Mouse (Mus musculus) lung, embryonic 14.5 days (tissue): Measurements from ENCODE around the gene Ptma. TPM values are rescaled to one million over a fixed set of nuclear protein-coding genes. Genes with fewer than 3 reads are reported as not detected.

Experiments used
- ATAC-seq: fragments of 200-750 bp; cut with Nextera tagmentation; 2 replicates; pipeline ENCODE4 v1.8.0; 2017; ENCODE audit warnings: mild to moderate bottlenecking, moderate TSS enrichment, moderate library complexity; ENCODE audit not compliant: insufficient read depth
- DNase-seq: peaks from one replicate; pipeline ENCODE4 v3.0.0-alpha.2; 2015
- H3K27ac ChIP-seq: fragments of 300-500 bp; sonication (generic); 2 replicates; pipeline ENCODE4 v1.5.1; 2014; ENCODE audit warnings: low read depth, mild to moderate bottlenecking, moderate library complexity
- H3K27me3 ChIP-seq: fragments of 300-500 bp; sonication (generic); 2 replicates; pipeline ENCODE4 v1.6.1; 2014; ENCODE audit warnings: low read length, control low read depth; ENCODE audit not compliant: insufficient read depth
- H3K36me3 ChIP-seq: fragments of 300-500 bp; sonication (generic); 2 replicates; pipeline ENCODE4 v1.6.1; 2014; ENCODE audit warnings: control low read depth; ENCODE audit not compliant: insufficient read depth
- H3K4me1 ChIP-seq: fragments of 300-500 bp; sonication (generic); 2 replicates; pipeline ENCODE4 v1.6.1; 2014; ENCODE audit warnings: antibody characterized with exemption, control low read depth; ENCODE audit not compliant: insufficient read depth
- H3K4me2 ChIP-seq: fragments of 300-500 bp; sonication (generic); 2 replicates; pipeline ENCODE4 v1.6.1; 2014; ENCODE audit warnings: mild to moderate bottlenecking
- H3K4me3 ChIP-seq: fragments of 300-500 bp; sonication (generic); 2 replicates; pipeline ENCODE4 v1.5.1; 2014; ENCODE audit warnings: low read depth, low read length
- H3K9ac ChIP-seq: fragments of 300-500 bp; sonication (generic); 2 replicates; pipeline ENCODE4 v1.6.1; 2014
- H3K9me3 ChIP-seq: fragments of 300-500 bp; sonication (generic); 2 replicates; pipeline ENCODE4 v1.6.1; 2016; ENCODE audit warnings: low read depth, low read length, control low read depth
- CTCF ChIP-seq: IDR thresholded peaks from 2 replicates; pipeline ENCODE4 v1.5.1; 2016; ENCODE audit warnings: antibody characterized with exemption, low read depth
- WGBS: fragments of 180-500 bp; shearing (Covaris S2); extraction: QIAGEN DNeasy Blood & Tissue Kit; methylation state at CpG from one replicate; pipeline ENCODE4 v1.1.7; 2014; 5-methylcytosine and 5-hydroxymethylcytosine counted together
- polyA plus RNA-seq: library from polyadenylated mRNA; unstranded; fragments of >200 nt; fragmentation: Nextera tagmentation; extraction: Ambion mirVana; gene quantifications from 2 replicates; pipeline ENCODE4 v1.2.1, GENCODE M21; 2014

Ptma gene
- polyA plus RNA-seq, 1 experiment from 2014 or later = 3,547 TPM

GRCm38 (mm10) chr1:86496340-86496739, 30.2 kb upstream of the Ptma start:
- Histone ChIP-seq H3K4me2 (no peak overlapping the region), H3K9me3 (no peaks in the 10 kb centered on the region), H3K9ac (no peak overlapping the region), H3K36me3 (no peaks in the 10 kb centered on the region), H3K27ac (no peak overlapping the region), H3K4me1 (peaks cover 21% of the 10 kb centered on the region), H3K27me3 (no peaks in the 10 kb centered on the region), H3K4me3 (no peak overlapping the region)
- DNase-seq = no peak
- WGBS = 91% methylated on average over 4 of the region's 4 CpGs
- no peak for ATAC-seq
- TF ChIP-seq CTCF = no peak

DNA sequence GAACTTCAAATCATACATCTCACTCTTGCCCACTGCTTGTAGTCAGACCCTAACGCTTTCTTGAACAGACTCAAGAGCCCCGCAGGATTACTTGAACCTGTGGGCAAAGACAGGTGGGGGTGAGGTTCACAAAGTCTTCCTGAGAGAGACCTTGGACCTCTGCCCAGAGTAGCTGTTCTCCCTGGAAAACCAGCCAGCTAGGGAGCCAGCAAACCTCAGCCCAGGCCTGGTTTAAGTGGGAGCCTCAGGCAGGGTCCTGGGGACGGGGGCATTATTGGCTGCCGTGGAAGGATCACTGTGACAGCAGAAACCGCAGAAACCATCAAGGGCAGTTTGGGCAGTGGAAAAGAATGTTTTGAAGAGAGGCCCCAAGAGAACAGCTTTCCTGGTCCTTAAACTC, 29.2 kb upstream of the Ptma start:
- Histone ChIP-seq H3K27ac (peak overlapping the region; percentile 76), H3K9ac (no peak overlapping the region; the same call in 1 of the 2 replicates), H3K36me3 (no peaks in the 10 kb centered on the region), H3K9me3 (no peaks in the 10 kb centered on the region), H3K4me1 (peaks cover 14% of the 10 kb centered on the region), H3K4me2 (no peak overlapping the region), H3K4me3 (no peak overlapping the region), H3K27me3 (no peaks in the 10 kb centered on the region)
- ATAC-seq (no peak), DNase-seq (no peak)
- WGBS = 58% methylated on average over 5 of the region's 5 CpGs
- TF ChIP-seq CTCF = no peak

GRCm38 (mm10) chr1:86497986-86498385, 28.5 kb upstream of the Ptma start:
- no peak for ATAC-seq
- H3K4me2 ChIP-seq = 0 out of 2 replicates have a peak overlapping the region, but pooled peaks have one; percentile 3
- no peaks in the 10 kb centered on the region for H3K9me3 ChIP-seq
- H3K27me3 ChIP-seq = no peaks in the 10 kb centered on the region
- H3K4me3 ChIP-seq = no peak overlapping the region
- no peaks in the 10 kb centered on the region for H3K36me3 ChIP-seq
- peak overlapping the region; percentile 76 for H3K27ac ChIP-seq
- peaks cover 8% of the 10 kb centered on the region; the same call in 1 of the 2 replicates for H3K4me1 ChIP-seq
- no peak overlapping the region for H3K9ac ChIP-seq
- TF ChIP-seq CTCF = no peak
- 42% methylated on average over 3 of the region's 3 CpGs for WGBS
- peak; percentile 45 for DNase-seq

GRCm38 (mm10) chr1:86498611-86499010, 27.9 kb upstream of the Ptma start:
- no peaks in the 10 kb centered on the region for H3K9me3 ChIP-seq
- no peaks in the 10 kb centered on the region for H3K27me3 ChIP-seq
- H3K27ac ChIP-seq = 0 out of 2 replicates have a peak overlapping the region, but pooled peaks have one; percentile 16
- peaks cover 8% of the 10 kb centered on the region; the same call in 1 of the 2 replicates for H3K4me1 ChIP-seq
- no peaks in the 10 kb centered on the region for H3K36me3 ChIP-seq
- no peak for ATAC-seq
- no peak overlapping the region for H3K4me3 ChIP-seq
- no peak overlapping the region for H3K4me2 ChIP-seq
- TF ChIP-seq CTCF = no peak
- H3K9ac ChIP-seq = 0 out of 2 replicates have a peak overlapping the region, but pooled peaks have one; percentile 13
- no peak for DNase-seq
- WGBS = 73% methylated on average over 1 of the region's 1 CpGs

- peak; percentile 84 for DNase-seq
- Histone ChIP-seq H3K27ac (no peak overlapping the region), H3K9ac (no peak overlapping the region), H3K4me3 (no peak overlapping the region), H3K4me2 (no peak overlapping the region), H3K27me3 (no peaks in the 10 kb centered on the region), H3K36me3 (no peaks in the 10 kb centered on the region), H3K4me1 (peaks cover 13% of the 10 kb centered on the region), H3K9me3 (no peaks in the 10 kb centered on the region)
- ATAC-seq = no peak
- WGBS = 17% methylated on average over 3 of the region's 3 CpGs
- peak; percentile 81 for TF ChIP-seq CTCF
Measured at GRCm38 (mm10) chr1:86499903-86500302, 26.6 kb upstream of the Ptma start.

GRCm38 (mm10) chr1:86500681-86501080, 25.8 kb upstream of the Ptma start:
- no peak overlapping the region for H3K9ac ChIP-seq
- WGBS = 54% methylated on average over 4 of the region's 4 CpGs
- no peaks in the 10 kb centered on the region for H3K27me3 ChIP-seq
- peak overlapping the region; percentile 99; the same call in 1 of the 2 replicates for H3K27ac ChIP-seq
- TF ChIP-seq CTCF = no peak
- no peaks in the 10 kb centered on the region for H3K36me3 ChIP-seq
- peaks cover 20% of the 10 kb centered on the region for H3K4me1 ChIP-seq
- no peaks in the 10 kb centered on the region for H3K9me3 ChIP-seq
- ATAC-seq (no peak), DNase-seq (no peak)
- H3K4me2 ChIP-seq = no peak overlapping the region
- H3K4me3 ChIP-seq = no peak overlapping the region

GRCm38 (mm10) chr1:86501114-86501532, 25.4 kb upstream of the Ptma start:
- 34% methylated on average over 6 of the region's 6 CpGs for WGBS
- H3K27ac ChIP-seq = peak overlapping the region; percentile 99
- peak; percentile 79 for DNase-seq
- peaks cover 21% of the 10 kb centered on the region for H3K4me1 ChIP-seq
- H3K27me3 ChIP-seq = no peaks in the 10 kb centered on the region
- no peaks in the 10 kb centered on the region for H3K36me3 ChIP-seq
- no peak overlapping the region for H3K9ac ChIP-seq
- no peak for ATAC-seq
- H3K4me2 ChIP-seq = peak overlapping the region; percentile 13; the same call in 1 of the 2 replicates
- no peaks in the 10 kb centered on the region for H3K9me3 ChIP-seq
- peak; percentile 77 for TF ChIP-seq CTCF
- H3K4me3 ChIP-seq = no peak overlapping the region
